Mouse (Mus musculus): ENCODE data around the gene Pnmt.

DNA sequence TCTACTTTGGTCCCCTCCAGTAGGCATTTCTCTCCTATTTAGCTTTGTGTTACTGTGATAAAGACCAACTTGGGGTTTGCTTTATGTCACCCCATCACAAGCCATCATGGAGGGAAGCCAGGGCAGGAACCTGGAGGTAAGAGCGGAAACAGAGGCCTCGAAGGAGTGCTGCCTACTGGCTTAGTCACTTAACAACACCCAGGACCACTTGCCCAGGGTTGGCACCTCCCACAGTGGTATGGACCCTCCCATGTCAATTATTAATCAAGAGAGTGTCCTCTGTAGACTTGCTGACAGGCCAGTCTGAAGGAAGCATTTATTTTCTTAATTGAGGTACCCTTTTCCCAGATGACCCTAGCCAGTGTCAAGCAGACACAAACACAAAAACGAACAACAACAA is 14.6 kb downstream of the Pnmt start:
- TF ChIP-seq CTCF (IDR thresholded peaks at IDR 0.05; ENCODE audit: control insufficient read depth, insufficient read depth, low read length): no peak
- no peak for TF ChIP-seq POLR2A (IDR thresholded peaks at IDR 0.05; ENCODE audit: borderline replicate concordance, control insufficient read depth, low read depth, low read length)

All from bone marrow, adult 2 months (tissue).